Mouse (Mus musculus) ovary, postnatal 14 days (tissue): Measurements from ENCODE around the gene Mpzl1.

ENCODE experiments used
- DNase-seq: peaks from one replicate; pipeline ENCODE4 v3.0.0; 2022; ENCODE audit warnings: low spot score

The Mpzl1 gene

GRCm38 (mm10) chr1:165614793-165615192, 19.5 kb downstream of the Mpzl1 start:
- DNase-seq = no peak

DNA sequence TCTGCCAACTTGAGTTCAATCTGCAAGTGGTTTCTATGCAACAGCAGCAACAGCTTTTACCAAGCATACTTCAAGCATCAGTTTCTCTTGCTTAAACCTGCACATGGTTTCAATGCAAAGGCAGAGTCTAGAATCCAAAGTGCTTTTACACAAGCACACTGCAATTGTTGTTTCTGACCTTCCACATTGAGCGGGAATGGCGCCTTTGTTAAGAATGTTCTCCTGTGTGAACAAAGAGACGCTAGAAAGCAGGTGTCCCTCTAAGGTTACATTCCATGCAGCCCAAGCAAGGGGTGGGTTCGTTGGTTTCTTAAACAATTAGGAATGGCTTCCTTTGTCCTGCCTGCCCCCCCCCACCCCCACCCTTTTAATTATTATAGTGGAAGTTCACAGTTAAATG, 20.4 kb downstream of the Mpzl1 start:
- DNase-seq = no peak

DNA sequence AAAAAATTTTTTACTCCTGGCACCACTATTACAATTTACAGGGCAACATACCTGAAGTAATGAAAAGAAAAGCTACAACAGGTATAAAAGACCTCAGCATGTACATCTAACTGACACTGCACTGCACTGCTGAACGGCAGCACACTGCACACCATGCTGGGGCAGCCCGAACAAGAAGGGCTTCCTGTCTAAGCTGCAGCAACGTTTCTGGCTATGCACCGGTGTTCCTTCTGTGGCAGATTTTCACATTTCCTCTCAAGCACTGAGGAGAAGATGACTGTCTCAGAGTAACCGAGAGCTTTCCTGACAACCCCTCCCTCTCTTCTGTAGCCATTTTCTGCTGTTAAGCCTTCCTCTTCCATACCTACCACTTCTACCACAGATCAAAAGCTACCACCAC, 21.6 kb downstream of the Mpzl1 start:
- DNase-seq = no peak

DNA sequence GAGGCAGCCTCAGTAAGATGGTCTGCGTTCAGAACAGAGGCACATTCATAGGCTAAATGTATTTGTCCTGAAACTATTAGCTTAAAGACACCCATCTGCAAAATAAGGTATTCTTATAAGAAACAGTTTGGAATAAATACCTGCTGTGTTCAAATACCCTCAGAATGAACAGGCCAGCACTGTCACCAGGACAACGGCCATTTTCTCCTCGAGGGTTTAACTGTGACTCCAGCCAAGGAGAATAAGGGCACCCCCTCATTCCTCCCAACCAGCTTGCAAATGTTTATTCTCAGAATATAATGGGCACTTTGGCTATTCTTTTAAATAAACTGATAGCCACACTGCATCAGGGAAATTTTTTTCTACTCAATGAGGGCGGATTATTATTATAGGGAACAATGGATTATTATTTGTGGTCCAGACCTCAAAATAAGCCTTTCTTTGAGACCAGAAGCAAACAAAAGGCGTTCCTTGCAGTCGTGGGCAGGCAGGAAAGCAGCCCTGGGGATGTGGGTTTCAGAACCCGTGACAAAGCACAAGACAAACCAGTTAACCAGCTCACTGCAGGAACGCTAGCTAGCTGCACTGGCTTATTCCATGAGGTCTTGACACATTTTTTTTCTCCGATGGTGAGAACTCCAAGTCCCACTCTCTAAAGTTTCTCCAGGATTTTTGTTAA, 23.9 kb downstream of the Mpzl1 start:
- DNase-seq = no peak

DNA sequence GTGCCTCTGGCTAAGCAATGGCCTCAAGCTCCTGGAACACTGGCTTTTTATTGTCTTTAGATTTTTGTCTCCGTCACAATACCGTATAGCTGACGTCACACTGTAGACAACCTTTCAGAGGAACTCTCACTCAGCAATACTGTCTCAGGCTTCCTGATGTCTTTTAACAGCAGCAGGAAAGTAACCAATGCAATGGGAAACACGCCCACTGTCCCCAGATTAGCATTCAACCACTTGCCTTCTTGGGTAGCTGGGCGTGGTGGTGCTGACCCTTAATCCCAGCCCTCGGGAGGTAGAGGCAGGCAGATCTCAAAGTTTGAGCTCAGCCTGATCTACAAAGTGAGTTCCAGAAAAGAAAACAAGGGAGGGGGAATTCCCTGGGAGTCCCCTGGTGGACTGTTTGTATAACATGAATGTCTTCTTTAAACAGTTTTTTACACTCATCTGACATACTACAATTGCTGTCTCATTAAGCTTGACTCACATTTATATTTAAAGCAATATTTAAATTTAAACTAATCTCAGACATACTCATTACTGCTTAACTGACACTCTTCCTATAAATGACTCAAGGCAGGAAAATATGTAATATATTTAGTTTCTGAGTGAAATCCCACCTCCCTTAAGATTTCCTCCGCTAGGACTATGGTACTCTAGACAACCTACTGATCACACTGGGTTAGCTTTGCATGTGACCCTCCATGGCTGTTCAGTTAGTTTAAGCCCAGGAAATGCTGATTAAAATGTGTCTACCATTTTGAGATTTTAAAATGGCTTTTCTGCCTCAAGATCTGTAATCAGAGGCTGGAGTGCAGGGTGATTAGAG, 24.6 kb downstream of the Mpzl1 start:
- no peak for DNase-seq

GRCm38 (mm10) chr1:165608904-165609303, 25.4 kb downstream of the Mpzl1 start:
- DNase-seq = no peak

DNA sequence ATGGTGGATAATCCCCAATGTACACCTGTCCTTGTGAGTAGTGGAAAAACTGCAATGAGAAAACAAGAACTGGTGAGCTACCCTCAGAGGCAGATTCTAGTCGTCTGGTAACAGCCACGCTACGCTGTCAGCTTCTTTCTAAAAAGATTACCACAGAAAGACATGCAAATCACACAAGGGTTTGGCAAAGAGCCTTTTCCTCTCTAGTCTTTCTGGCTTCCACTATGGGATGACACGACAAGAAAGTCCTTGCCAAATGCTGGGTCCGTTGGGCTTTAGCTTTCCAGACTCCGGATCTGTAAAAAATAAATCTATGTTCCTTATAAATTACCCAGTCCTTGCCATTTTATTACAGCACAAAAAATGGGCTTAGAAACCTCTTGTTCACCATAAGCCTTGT, 28.6 kb downstream of the Mpzl1 start:
- no peak for DNase-seq

- no peak for DNase-seq
Observed at GRCm38 (mm10) chr1:165605108-165605507, 29.2 kb downstream of the Mpzl1 start.

- DNase-seq = no peak
Observed at GRCm38 (mm10) chr1:165604203-165604602, 30.1 kb downstream of the Mpzl1 start.

GRCm38 (mm10) chr1:165603218-165603617, 31.1 kb downstream of the Mpzl1 start:
- DNase-seq = no peak

GRCm38 (mm10) chr1:165601775-165602280, 32.5 kb downstream of the Mpzl1 start:
- no peak for DNase-seq

DNA sequence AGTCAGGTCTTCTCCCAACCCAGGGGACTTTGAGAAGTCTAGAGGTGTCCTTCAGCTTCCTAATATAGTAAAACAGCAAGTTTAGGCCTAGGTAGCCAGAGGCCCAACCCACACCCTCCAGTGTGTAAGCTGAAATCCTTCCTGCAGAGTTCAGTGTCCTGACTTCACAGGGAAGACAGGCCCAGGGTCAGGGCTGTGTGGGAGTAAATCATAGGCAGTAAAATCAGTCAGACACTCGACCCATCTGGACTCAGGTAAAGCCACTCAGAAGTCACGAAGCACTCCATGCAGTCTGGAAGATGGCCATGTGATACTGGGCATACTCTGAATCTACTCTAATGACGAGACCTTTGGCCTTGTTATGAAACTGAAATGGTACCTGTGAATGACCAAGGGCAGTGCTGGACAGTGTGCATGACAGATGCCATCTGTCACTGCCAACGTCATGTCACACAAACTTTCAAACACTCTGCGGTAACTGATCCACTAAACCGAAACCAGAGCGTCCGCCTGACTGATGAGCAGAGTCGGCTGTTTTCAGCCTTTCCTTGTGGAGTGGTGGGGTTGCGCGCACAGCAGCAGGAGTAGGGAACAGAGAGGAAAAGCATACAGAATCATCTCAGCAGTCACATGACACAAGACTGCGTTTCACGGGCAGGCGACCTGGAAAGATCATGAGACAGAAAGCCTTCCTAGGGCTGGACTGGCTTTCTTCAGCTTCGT, 39.5 kb downstream of the Mpzl1 start:
- DNase-seq = no peak

DNA sequence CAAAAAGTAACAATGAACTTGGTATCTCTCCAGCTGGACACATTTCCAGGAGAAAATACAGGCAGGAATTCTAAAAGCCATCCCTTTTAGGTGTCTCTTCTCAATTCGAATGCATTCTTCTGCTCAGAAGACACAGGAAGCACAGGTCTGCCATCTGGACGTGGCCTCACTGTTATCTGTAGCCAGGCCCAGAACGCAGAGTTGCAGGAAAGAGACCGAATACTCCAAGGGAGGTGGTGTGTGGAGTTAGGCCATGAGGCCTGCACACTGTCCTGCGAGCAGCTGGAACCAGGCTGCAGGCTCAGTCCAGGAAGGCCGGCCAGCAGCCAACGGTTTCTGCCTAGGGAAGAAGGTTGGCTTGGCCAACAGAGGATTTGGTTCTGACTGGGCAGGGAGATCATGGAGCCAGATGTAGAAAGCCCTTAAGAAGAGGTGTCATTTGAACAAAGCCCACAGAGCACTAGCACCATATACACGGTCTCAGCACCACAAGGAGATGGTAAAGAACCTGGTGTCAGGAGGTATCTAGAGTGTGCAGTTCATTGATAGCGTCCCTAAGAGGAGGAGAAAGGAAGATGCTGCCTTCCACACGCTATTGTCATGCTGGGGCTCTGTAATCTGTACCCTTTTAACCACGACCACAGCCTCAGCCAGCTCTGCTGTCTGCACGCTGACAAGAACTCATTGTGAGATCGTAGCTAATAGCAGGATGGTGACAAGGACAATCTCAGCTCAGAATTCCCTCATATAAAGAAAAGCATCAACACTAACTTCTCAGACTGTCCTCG, 41.8 kb downstream of the Mpzl1 start:
- DNase-seq = no peak

DNA sequence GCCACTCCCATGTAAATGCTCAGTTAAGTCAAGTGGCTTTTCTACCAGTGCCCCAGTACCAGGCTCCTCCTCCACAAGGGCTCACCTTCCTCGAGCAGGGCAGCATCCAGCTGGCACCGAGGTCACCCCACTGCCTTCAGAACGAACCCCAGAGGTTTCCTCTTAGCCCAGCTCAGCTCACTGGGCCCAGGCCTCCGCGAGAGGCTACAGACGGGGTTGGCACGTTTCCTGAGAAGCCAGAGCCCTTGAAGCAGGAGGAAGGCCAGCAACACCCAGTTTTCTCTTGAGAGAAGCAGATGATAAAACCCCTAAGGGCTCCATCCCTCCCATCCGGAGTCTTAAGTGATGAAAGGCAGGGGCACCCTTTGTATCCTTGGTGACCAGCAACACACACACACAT, 43.6 kb downstream of the Mpzl1 start:
- no peak for DNase-seq

DNA sequence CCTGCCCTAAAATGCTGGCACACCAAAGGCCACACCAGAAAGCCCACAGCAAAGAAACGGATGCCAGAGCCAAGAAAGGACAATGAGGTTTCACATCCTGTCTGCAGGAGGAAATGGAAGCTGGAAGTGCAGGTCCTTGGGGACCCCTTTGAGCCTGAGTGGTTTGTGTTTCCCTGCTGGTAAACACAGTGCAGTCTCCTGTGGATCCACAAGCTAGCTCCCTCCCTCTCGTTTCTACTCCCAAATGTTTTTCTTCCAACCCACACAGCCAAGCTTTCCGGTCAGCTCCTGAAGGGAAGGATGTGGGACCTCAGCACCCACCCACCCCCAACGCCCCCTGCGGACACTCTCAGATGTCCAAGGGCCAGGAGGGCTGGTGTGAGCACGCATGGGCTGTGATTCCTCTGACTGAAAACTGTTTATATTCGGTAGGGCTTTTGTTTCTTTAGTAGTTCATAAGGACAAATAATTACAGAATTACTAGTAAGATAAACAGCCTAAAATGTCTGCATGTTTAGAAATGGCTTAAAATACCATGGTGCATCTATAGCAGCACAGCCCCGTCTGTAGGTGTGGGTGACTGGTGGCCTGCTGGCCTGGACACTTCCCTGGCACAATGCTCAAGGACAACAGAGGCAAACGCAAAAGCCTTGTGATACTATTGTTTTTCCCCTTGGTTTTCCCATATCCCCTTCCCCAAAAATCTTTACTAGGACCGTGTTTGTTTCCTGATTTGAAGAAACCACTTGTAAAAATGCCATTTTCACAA, 44.9 kb downstream of the Mpzl1 start:
- peak; percentile 25 for DNase-seq

DNA sequence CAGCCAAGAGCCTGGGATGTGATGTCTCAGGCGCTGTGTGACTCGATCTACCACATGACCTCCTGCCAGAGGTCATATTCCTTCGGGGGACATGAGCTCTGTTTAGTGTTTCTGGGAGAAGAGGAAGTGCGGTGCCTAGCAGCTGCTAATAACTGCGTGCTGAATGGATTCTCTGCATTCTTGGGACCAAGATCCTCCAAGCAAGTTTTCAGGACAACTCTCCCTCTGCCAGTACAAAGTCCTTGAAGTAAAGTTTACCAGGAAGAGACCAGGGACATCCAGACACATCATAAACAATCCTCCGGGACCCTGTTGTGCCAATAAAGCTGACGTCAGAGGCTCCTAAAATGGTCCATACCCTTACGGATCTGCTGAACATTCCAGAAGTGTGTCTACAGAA, 46.5 kb downstream of the Mpzl1 start:
- no peak for DNase-seq

DNA sequence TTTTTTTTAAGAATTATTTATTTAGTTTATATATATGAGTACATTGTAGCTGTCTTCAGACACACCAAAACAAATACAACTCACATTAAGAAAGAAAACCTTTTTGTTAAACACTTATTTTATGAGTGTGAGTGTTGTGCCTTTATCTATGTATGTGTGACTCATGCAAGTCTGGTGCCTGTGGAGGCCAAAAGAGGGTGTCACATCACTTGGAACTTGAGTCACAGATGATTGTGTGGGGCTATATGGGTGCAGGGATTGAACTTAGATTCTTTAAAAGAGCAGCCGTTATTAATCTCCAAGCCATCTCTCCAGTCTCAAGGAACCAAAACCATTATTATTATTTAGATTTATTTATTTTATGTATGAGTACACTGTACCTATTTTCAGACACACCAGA, 48.0 kb downstream of the Mpzl1 start:
- DNase-seq = no peak

GRCm38 (mm10) chr1:165585389-165586104, 48.8 kb downstream of the Mpzl1 start:
- DNase-seq = no peak

DNA sequence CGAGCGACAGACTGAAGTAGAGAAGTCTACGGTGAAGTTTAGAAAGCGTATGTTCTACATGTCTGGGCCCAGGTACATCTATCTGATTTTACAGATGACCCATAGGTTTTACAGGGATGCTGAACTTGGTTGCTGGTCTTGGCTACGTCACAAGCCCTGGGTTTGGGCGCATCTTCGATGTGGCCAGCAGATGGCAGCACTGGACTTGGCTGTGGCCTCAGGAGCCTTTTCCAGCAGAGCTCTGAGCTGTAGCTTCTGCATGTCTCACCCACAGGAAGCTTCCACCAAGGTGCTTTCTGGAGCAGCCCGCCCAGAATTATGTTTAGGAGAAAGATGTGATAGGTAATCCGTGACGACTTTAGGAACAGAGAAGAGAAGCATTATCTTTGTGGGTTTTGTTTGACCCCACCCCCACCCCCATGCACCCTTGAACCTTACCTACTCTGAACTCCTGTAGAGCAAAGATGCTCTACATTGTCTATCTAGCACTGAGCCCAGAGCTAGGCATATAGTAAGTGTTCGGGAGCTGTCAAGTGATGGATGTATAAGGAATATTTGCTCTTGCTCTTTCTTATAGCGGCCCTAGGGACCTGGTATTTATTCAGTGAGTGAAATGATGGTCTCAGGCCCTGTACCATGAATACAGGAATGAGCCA, 50.7 kb downstream of the Mpzl1 start:
- peak; percentile 83 for DNase-seq

DNA sequence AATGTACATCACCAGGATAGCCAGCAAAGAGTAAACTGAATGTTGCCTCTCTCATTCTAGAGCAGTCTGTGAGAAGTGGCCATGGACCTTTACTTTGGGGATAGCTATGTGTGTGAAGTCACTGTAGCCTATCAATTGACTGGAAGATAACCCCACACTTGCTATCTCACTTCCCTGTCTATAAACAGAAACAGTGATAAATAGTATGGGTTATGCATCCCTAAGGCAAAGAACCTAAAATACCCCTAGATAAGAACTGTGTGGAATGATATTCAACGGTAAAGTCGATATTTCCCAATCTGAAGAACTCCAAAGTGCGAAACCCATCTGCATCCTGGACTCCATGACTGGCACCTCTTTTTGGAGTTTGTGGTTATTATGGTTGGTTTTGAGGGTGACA, 53.1 kb downstream of the Mpzl1 start:
- no peak for DNase-seq
